Mouse (Mus musculus) thymus, adult 2 months (tissue): Measurements from ENCODE around the gene Morn1.

Experiments used
- CTCF ChIP-seq: fragments of 200-500 bp; IDR thresholded peaks from 2 replicates; pipeline ENCODE4 v1.5.1; 2012; ENCODE audit warnings: mild to moderate bottlenecking, control low read depth, low read length, moderate library complexity, borderline replicate concordance; ENCODE audit not compliant: control insufficient read depth, poor library complexity, insufficient read depth; ENCODE audit errors: extremely low read depth
- POLR2A ChIP-seq: fragments of 200-500 bp; IDR thresholded peaks from 2 replicates; pipeline ENCODE4 v1.6.1; 2012; ENCODE audit warnings: mild to moderate bottlenecking, low read length, control low read depth, moderate library complexity; ENCODE audit not compliant: control insufficient read depth, poor library complexity, insufficient read depth; ENCODE audit errors: extremely low read depth

- no peak for TF ChIP-seq CTCF
- TF ChIP-seq POLR2A = no peak
These were observed 920 bp upstream of the Morn1 start for GRCm38 (mm10) chr4:155085206-155086107.
